Mouse (Mus musculus) cerebellum, postnatal 36 days (tissue): Measurements from ENCODE around the gene Wscd2.

ENCODE experiments used
- DNase-seq, 2 experiments: peaks; one replicate each; pipeline ENCODE4 v3.0.0; 2021 to 2022; ENCODE audit warnings: mixed read lengths in 2 of 2

The Wscd2 gene

DNA sequence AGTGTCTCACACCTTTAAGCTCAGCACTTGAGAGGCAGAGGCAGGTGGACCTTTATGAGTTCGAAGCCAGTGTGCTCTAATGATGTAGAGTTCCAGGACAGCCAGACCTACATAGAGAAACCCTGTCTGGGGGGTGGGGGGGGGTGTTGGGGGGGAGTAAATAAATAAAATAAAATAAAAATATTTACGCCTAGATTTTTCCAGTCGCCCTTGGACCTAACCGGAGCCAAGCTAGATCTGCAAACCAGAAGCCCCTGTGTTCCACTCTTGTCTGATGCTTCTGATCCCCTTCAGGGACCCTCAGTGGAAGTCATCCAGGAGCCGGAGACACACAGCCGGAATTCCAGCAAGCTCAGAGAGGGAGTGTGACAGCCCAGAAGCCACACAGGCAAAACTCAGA, at the start of gene Wscd2:
Wscd2 (plus strand) TSS at position 301 of the 400 bp plus-strand sequence.
- DNase-seq, result no peak

DNA sequence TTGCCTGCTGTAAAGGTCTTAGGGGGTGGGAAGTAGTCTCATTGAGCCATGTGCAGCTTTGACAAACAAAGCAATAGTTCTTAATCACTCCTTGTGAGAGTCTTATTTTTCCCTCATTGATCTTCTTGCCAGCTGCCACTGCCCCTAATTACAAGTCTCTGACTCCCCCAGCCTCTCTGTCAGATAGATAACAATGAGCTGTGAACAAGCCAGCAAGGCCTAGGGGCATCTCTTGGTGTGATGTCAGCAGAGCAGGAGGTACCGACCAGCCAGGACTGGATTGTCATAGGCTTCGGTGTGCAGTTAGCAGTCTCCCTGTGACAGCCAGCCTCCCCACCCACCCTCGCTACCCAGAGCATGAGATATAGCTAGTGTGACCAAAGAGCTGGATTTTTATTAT, 48.0 kb upstream of the Wscd2 start:
- DNase-seq, result no peak

DNA sequence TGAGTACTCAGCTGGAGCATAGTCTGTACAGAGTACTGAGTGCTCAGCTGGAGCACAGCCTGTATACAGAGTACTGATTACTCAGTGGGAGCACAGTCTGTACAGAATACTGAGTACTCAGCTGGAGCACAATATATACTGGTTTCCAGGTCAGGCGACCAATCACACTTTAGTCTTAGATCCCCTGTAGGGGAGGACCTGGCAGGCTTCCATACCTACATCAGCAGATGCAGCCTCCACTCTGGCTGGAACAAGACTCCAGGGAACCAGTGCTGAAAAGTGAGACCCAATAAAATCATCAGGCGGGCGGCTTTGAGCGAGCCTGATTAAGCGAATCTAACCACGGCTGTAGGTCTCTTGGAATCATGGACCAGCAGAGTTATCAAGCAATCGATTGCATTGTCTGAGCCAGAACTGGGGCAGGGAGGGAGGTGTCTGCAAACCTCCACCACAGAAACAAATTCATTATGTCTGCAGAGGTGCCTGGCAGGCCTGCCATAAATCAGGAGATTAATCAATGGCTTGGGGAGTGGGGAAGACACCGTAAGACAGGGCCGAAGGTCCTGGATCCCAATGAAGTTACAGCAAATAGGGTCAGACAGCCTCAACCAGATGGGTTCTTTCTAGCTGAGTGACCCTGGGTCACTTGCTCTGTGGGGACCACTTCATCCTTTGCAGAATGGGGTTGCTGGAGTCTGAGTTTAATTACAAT, 42.0 kb upstream of the Wscd2 start:
- no peak for DNase-seq

DNA sequence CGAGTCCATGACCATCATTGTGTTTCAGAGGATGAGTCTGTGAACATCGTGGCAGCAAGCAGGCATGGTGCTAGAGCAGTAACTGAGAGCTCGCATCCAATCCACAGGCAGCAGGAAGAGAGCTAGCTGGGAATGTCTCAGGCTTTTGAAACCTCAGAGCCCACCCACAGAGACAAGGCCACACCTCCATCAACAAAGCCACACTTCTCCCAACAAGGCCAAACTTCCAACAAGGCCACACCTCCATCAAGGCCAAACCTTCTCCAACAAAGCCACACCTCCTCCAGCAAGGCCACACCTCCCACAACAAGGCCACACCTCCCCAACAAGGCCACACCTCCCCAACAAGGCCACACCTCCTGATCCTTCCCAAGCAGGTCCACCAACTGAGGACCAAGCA, 40.8 kb upstream of the Wscd2 start:
- no peak for DNase-seq

DNA sequence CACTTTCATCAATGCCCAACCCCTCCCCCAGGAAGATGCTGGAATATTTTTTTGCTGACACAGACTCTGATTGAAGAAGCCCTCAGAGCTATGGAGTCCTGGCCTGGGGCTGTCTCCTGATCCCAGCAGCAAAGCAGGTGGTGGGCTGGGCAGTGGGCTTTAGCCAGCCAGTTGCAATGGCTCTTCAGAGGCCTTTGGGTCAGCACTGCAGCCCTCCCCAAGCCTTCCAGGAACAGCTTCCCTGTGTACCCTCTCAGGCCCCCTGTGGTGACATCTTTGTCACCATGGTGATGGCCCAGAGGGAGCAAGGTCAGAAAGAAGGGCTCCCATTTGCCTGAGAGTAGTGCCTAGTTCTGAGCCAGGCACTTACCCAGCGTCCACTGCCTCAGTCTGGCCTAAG, 37.4 kb upstream of the Wscd2 start:
- no peak for DNase-seq

DNA sequence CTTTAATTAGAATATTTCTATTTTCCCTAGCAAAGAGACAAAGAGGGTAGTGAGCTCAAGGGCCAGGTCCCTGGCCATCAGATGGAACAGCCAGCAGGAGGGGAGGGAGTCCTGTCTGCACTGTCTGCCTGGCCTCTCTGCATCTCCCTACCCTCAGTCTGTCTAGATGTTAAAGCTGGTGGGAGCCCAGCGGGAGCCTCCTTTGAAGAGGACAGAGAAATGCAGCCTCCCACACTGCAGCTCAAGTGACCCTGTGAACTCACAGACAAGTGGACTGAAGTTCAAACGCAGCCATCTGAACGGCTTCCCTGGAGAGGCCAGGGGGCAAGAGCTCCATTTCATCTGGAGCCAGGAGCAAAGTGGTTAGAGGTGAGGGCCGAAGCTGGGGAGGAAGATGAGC, 36.8 kb upstream of the Wscd2 start:
- no peak for DNase-seq

DNA sequence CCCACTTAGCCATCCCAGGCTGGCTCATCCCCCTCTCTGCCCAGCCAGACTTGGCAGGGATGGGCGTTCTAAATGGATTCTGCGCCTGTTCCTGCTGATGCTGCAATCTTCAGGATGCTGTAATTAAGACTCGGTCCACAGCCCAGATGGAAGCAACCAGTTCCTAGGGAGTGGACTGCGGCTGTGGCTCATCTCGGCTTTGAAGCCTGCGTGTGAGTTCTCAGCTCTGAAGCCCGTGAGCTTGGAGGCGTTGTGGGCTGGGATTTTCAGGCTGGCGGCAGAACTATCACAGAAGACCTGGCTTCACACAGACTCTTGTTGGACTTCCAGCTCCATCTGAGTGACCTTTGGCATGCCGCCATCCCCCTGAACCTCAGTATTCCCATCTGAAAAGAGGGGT, 34.1 kb upstream of the Wscd2 start:
- peak; percentile 18 to 20 for DNase-seq

DNA sequence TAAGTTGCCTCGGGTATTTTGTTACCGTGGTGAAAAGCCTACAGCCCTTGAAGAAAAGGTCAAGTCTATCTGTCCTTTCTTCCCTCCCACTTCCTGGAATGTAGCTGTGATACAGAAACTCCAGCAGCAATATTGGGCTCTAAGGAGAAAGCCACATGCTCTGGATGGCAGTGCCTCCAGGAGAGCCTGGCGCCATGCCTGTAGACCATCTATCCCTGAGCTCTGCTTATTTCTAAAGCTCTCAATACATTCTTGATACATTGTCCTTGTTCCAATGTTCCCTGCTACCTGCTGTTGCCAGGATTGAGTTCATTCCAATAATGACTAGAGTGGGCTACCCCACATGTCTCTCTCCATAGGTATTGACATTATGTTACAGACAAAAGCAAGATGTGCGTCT, 33.4 kb upstream of the Wscd2 start:
- DNase-seq, result no peak

DNA sequence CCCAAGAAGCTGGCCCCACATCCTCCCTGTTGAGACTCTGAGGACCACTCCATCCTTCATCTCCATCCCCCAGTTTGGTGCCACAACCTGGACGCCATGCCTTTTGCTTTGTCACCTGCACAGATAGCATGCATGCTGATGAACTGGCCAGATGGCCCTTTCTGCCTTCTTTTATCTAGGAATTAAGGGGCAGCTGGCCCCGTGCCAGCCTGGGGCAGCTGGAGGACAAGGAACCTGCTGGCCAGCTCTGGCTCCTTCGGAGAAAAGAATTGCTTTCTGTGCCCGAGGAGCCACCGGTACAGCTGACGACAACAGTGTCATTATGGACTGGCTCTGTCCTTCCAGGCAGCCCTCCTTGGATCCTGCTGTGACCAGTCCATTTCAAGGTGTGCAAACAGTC, 32.9 kb upstream of the Wscd2 start:
- DNase-seq, result peak; percentile 36 to 54

DNA sequence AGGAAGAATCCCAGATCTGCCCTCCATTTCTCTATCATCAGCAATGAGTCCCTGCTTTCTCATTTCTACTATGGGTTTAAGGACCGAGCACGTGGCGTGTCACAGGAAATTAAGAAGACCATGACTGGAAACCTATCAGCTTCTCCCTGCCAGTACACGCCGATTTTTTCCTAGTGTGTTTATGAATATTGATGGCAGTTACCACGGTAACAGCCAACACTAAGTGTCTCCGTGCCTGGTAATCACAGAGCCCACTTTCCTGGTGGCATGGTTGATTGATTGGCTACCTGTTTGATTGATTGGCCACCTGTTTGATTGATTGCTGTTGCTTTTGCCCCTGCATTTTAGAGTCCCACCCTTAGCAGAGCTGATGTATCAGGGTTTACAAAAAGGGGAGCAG, 30.2 kb upstream of the Wscd2 start:
- no peak for DNase-seq

DNA sequence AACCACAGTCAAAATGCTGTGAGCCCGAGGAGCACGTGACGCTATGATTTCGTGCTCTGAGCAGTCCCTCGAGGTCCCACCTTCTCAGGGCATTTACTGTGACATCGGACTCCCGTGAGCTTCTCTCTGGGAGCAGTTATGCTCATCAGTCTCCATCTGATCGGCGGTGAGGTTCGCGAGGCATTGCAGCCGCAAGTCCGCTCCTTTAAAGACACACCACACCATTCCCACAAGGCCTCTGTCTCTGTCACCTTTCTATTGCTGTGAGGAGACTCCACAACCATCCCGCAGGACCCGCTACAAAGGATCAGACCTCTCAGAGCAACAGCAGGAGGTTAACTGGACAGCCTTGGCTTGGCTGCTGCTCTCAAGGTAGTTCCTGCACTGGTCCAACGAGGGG, 28.6 kb upstream of the Wscd2 start:
- peak in 1 of 2 experiments; percentile 20 for DNase-seq

DNA sequence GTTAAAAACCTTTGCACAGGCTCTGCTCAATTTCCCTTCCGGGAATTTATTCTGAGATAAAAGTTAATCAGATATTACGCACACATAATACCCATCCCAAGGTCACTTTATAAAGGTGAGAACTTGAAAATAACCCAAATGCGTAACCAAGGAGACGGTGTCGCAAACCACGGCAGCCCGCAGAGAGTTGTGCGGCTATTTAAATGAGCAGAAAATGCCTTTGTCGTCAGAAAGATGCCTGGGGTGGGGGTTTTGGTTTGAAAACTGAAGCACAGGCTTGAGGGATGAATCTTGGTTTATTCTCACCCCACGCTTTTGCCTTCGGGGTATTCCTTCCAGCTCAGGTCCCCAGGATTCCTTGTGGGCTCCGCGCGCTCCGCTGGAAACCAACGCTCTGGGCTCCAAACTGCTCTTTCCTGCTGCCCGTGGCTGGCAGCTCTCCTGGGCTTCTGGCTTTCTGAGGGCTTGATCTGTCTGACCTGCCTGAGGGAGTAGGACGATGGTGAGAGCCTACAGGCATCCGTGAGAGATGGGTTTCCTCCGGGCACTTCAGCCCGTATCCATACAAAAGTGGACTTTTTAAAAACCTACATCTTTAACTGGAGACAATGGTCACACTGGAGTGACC, 28.0 kb upstream of the Wscd2 start:
- peak; percentile 46 to 50 for DNase-seq

DNA sequence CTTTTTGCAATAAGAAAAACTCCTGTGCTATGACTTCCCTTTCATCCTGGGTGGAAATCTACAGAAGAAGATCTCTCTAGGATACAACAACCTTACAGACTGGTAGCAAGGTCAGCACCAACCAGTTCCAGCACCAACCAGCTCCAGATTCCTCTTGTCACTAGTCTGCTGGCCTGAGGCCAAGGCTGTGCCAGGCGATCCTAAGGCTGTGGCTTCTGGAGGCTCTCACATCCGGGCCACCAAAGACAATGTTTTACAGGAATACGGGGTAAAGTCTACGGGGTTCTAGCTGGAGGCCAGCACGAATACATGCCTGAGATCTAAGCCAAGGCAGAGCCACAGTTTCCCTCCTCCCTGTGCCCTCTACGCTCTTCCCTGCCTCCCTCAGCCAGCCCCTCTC, 25.4 kb upstream of the Wscd2 start:
- peak; percentile 29 to 35 for DNase-seq

DNA sequence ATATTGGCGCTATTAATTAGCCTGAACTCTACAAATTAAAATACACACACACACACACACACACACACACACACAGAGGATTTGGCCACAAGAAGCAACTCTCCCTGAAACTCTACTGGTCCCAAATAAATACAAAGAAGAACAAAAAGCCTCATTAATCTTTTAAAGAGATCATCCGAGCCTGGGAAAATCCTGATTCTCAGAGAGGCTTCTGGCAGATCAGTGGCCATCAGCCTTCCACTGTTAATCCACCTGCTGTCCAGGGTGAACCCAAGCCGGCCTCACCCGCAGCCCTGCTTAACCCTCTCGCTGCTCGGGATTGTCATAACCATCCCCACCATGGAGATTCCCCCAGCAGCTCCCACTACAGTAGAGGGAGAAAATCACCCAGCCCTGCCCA, 23.6 kb upstream of the Wscd2 start:
- no peak for DNase-seq

DNA sequence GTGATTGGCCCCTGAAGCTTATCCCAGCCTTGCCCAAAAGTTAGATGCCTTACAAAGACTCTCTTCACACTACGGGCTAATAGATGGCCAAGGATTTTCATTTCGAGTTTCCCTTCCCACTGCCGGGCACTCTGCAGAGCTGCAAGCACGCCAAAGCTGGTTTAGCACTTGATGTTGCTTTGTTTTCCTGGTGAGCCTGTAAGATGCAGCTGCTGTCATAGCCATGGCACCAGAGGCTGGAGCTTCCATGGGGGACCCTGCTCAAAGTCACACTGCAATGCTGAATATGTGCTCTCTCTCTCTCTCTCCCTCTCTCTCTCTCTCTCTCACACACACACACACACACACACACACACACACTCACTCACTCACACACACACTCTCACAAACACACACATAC, 23.1 kb upstream of the Wscd2 start:
- DNase-seq, result no peak

DNA sequence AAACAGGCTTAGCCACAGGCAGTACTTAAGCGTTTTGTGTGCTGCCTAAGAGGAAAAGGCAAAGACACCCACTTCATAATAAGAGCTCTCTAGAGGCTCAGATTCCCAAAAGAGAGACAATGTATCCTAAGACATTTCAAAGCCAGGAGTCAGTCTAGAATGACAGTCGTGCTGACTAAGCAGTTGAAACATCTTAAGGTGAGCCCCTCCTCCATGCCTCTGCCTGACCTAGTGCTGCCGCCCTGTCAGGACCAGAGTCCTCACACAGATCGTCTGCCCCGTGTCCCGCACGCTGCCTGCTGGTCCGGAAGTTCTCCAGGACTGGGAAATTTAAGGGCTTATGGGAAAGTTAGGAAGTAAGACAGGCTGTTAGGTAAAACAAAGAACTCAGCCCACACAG, 22.4 kb upstream of the Wscd2 start:
- DNase-seq, result no peak

DNA sequence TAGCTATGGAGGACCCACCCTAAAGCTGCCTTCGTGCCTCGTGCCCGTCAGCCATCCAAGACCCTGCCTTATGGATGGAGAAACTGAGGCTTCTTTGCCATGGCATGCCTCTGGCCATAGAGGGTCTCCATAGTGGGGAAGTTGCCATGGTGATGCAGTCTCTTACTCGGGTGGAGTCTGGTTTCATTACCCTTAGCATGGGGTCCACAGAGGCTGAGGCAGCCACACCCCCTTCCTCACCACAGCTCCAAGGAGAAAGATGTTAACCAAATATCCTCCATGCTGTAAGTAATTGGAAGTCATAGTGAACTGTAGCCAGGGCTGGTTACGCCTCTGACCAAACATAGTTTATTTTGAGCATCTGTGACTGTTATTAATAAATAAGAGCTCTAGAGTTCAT, 21.5 kb upstream of the Wscd2 start:
- no peak for DNase-seq

DNA sequence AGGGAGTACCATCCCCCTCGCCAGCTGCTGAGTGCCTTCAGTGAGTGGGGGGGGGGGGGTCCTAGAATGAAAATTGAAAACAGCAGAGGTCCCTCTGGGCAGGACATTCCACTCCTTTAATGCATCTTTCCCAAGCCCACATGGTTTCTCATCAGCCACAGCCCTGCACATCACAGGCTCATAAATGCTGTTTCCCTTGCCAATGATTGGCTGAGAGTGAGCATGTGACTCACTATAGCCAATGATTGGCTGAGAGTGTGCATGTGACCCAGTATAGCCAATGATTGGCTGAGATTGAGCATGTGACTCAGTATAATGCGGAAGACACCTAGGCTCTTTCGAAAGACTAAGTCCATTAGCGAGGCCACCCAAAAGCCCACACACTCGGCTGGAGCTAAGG, 20.9 kb upstream of the Wscd2 start:
- no peak for DNase-seq

DNA sequence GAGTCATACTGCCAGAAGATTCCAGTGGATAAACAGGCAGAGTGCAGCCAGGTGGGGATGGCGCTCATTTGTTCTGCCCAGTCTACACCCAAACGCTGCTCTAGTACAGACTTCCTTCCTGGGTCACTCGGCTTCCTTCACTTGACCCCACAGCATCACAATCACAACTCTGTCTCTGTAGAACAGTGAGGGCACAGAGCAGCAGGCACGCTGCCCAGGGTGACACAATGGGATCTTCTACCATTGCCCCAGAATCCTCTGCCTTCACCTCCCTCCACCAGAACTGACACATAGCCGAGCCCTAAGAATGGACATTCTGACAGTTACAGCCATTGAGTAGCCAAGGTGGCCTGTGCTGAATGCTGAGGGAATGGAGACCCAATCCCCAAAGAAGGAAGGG, 20.3 kb upstream of the Wscd2 start:
- no peak for DNase-seq

DNA sequence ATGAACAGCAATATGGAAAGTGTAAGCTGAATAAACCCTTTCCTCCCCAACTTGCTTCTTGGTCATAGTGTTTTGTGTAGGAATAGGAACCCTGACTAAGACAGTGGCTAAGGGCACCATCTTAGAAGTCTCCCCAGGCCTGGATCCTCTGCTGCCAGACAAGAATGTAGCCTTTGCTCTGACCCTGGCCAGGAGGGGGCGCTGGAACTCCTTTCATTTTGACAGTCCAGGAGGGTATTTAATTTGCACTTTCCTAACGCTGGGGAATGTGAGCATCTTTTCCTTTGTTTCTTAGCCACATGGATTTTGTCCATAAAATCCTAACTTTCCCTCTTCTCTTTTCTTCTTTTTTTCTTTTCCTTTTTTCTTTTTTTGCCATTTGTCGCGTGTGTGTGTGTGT, 18.7 kb upstream of the Wscd2 start:
- DNase-seq, result peak; percentile 85 to 87

DNA sequence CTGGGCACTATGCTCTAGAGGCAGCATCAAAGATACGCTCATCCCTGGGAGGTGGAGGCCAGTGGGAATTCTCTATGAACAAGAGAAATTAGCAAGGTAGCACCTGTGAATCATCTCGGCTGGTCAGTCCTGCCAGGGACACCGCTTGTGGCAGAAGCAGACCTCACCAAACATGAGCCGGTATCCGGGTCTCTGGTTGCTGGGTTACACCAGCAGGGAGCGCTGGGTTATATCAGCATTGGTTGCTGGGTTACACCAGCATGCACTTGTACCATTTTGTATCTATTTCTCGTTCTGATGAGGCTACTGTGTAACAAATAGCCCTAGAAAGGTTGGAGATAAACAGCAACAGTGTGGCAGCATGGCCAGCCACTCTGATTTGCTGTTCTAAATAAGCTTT, 17.8 kb upstream of the Wscd2 start:
- peak; percentile 28 to 31 for DNase-seq

DNA sequence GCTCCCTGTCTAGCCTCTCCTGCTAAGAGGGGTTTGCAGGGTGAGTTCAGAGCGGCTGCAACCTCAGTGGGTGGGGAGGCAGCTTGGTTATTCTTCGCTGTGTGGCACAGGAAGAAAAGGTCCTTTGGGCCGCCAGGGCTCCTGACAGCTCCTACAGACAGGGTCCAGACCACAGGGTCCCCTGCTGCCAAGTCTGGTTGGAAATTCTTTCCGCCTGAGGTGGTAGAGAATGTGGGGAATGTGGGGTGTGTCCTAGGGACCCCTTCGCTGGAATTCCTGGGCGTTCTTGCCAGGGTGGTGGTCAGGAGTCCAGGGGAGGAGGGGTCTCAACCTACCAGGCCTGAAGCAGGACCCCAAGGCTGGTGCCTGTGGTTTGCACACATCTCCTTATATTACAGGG, 13.3 kb upstream of the Wscd2 start:
- DNase-seq, result no peak

DNA sequence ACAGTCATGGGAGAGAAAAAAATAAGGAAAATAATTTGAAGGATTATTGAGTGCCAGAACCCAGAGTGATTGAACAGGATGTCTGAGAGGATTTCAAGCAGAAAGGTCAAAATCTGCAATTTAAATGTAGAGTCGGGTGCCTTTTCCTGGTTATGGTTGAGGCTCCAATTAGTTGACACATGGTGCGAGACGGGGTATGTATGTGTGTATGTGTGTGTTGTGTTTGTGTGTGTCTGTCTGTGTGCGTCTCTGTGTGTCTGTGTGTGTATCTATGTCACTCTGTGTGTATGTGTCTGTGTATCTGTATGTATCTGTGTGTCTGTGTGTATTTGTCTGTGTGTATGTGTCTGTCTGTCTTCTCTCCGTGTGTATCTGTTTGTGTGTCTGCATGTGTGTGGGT, 11.1 kb upstream of the Wscd2 start:
- DNase-seq, result no peak

DNA sequence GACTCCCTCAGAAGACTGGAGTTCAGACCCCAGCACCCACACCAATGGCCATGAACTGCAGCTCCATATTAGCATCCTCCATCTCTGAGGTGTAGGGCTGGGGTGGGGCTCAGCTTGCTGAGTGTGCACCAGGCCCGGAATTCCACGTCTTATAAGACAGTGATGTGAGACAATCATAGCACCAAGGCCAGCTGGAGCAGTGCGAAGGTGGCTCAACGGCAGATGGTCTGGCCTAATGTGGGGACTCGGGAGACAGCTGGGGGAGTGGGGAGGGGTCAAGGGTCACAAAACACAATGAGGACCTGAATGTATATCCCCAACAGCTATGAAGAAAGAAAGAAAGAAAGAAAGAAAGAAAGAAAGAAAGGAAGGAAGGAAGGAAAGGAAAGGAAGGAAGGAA, 9.7 kb upstream of the Wscd2 start:
- DNase-seq, result no peak

DNA sequence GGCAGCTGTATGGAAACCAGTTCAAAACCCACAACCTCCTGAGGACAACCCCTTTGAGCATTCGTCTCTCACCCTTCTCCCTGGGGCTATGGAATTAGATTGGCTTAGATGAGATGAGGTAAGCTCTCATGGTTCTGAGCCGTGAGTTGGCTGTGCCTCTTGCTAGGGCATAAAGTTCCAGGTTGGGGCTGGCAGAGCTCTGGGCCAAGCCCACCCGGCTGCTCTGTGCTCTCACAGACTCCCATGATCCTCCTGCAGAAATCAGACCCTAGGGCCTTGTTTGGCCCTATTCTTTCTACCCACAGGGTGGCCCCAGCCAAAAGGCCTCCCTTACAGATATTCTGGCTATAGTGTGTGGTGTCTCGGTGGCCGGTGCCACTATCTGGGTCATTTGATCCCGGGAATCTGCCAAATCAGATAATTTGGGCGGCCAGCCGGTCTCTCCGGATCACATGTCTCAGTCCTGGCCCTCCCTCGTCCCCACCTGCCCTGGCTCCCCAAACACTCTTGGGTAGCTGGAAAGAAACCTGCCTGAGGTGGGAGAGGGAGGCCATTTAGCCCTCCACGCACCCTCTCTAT, 4.5 kb upstream of the Wscd2 start:
- peak; percentile 33 to 37 for DNase-seq
